Mouse (Mus musculus): ENCODE measurements around the gene Pip4k2a. TPM values are rescaled to one million over a fixed set of nuclear protein-coding genes. Genes with fewer than 3 reads are reported as not detected.
A peak's percentile ranks its signal among the peaks of the same experiment; 100 is the strongest.

Pip4k2a gene
- total RNA-seq (2014; rRNA removed) (9.3 and 10.8 TPM in 2 replicates), polyA plus RNA-seq (2015; fragmentation: Nextera tagmentation; extraction: Ambion mirVana) (8.4 and 9.5 TPM in 2 replicates)

DNA sequence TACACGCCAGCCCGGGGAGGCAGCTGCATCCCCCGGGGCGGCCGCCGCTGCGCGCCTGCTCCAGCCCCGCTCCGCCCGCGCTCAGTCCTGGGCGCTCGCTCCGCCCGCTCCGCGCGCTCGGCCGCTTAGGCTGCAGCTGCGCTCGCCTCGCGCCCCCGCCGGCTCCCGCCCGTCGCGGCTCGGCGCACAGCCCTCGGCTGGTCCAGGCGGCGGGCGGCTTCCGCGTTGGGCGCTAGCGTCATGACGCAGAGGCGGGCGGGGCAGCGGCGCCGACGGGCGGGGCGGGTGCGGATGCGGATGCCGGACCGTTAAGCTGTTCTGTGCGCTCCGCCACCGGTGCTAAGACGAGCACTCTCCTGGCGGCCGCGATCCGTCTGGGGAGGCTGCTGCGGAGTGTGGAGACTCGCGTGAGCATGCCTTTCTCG is at the start of gene Pip4k2a, which contains the start of gene 4930426L09Rik:
Gene Pip4k2a (minus strand): TSS at position 73 of the 425 bp plus-strand sequence.
Gene 4930426L09Rik (plus strand): TSS at position 290 of the 425 bp plus-strand sequence.
- Histone ChIP-seq H3K9ac (peak within 1 kb of the TSS; percentile 68), H3K27me3 (ENCODE audit: insufficient read depth, low read length) (no peaks in the 10 kb centered on the region), H3K4me3 (ENCODE audit: low read depth, low read length) (peak within 1 kb of the TSS; percentile 86), H3K36me3 (ENCODE audit: insufficient read depth) (no peaks in the 10 kb centered on the region), H3K4me1 (ENCODE audit: insufficient read depth) (no peaks in the 10 kb centered on the region), H3K4me2 (ENCODE audit: low read depth) (peak within 1 kb of the TSS; percentile 92), H3K9me3 (ENCODE audit: low read length) (no peaks in the 10 kb centered on the region), H3K27ac (ENCODE audit: low read depth, low read length) (peak within 1 kb of the TSS; percentile 80)
- DNase-seq, result peak; percentile 92
- TF ChIP-seq CTCF (IDR thresholded peaks at IDR 0.05; ENCODE audit: low read depth), result peak; percentile 35
- peak; percentile 97 for ATAC-seq
- 3% methylated on average over 50 of the region's 66 CpGs for WGBS

DNA sequence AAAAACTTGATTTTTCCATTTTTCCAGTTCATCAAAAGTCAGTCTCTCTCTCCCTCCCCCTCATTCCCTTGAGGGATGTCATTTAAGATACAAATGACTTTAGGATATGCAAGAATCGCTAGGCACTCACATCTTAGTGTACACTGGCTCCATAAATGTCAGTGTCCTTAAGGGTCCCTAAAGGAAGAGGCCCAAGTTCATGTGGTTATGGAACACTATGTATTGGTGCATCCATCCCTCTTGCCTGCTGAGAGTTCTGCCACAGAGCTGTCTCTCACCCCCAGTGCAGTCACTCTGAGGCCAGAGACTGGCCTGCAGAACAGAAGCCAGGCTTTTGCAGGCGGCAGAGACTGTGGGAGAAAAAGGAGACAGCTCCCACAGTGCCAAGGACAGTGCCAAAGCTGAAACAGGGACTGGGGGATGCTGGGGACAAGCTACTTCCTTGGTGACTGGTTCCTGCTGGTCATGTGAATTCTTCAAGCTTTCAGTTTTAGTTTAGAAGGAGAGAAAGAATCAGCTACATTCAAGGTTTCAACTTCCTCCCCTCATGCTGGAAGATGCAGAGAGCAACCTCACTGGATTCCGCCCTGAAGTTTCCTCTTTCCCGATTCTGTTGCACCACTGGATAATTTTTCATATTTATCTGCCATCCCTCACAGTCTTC is 40.1 kb upstream of the Pip4k2a start:
- no peaks in the 10 kb centered on the region for H3K27me3 ChIP-seq (ENCODE audit: insufficient read depth, low read length)
- H3K36me3 ChIP-seq (ENCODE audit: insufficient read depth), result no peaks in the 10 kb centered on the region
- TF ChIP-seq CTCF (IDR thresholded peaks at IDR 0.05; ENCODE audit: low read depth), result no peak
- H3K9me3 ChIP-seq (ENCODE audit: low read length), result no peaks in the 10 kb centered on the region
- DNase-seq, result no peak
- H3K9ac ChIP-seq, result no peak overlapping the region
- H3K4me1 ChIP-seq (ENCODE audit: insufficient read depth), result no peaks in the 10 kb centered on the region
- H3K27ac ChIP-seq (ENCODE audit: low read depth, low read length), result no peak overlapping the region
- 83% methylated on average over 4 of the region's 4 CpGs for WGBS
- no peak for ATAC-seq
- H3K4me2 ChIP-seq (ENCODE audit: low read depth), result no peak overlapping the region
- no peak overlapping the region for H3K4me3 ChIP-seq (ENCODE audit: low read depth, low read length)

DNA sequence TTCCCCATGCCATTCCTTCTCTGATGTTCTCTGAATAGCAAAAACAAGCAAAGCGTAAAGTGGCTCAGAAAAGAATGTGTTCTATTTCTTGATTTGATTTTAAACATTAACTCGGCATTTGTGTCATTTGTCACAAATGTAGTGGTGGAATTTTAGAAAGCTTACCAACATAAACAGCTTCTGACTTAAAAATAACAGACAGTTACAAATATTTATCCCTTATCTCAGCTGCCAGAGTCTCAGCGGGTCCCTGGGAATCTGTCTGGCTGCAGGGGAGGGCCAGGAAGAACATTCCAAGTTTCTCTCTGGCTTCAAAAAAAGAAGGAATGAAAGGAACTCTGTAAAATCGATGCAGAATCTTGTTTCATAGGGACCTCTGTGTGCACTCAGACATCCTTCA is 39.5 kb upstream of the Pip4k2a start:
- ATAC-seq (no peak), DNase-seq (no peak)
- WGBS, result 60% methylated on average over 4 of the region's 4 CpGs

DNA sequence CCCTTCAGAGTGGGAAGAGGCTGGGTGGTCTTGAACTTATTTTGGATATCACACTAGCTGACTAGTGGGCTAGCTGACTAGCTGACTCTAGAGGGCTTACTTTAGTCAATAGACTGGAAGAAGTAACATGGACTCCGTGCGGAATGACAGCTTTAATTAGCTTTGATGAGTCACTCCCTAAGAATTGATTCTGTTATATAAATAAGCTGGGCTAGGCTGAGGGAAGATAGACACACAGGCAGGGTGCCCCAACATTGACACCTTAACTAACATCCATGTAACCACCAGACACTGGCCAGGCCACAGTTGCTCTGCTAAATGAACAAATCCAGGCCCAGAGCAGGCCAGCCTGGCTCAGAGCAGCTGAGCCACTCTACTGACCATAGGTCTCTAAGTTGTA is 26.9 kb upstream of the Pip4k2a start:
- H3K4me3 ChIP-seq (ENCODE audit: low read depth, low read length), result no peak overlapping the region
- ATAC-seq, result no peak
- no peak overlapping the region for H3K27ac ChIP-seq (ENCODE audit: low read depth, low read length)
- H3K36me3 ChIP-seq (ENCODE audit: insufficient read depth), result no peaks in the 10 kb centered on the region
- DNase-seq, result no peak
- H3K4me2 ChIP-seq (ENCODE audit: low read depth), result no peak overlapping the region
- TF ChIP-seq CTCF (IDR thresholded peaks at IDR 0.05; ENCODE audit: low read depth), result no peak
- WGBS, result 75% methylated on average over 2 of the region's 2 CpGs
- H3K9me3 ChIP-seq (ENCODE audit: low read length), result no peaks in the 10 kb centered on the region
- no peaks in the 10 kb centered on the region for H3K27me3 ChIP-seq (ENCODE audit: insufficient read depth, low read length)
- H3K4me1 ChIP-seq (ENCODE audit: insufficient read depth), result no peaks in the 10 kb centered on the region
- H3K9ac ChIP-seq, result no peak overlapping the region

More for the DNA sequence above, 39.5 kb upstream of the Pip4k2a start:
- no peak overlapping the region for H3K27ac ChIP-seq (ENCODE audit: low read depth, low read length)
- no peaks in the 10 kb centered on the region for H3K4me1 ChIP-seq (ENCODE audit: insufficient read depth)
- H3K4me2 ChIP-seq (ENCODE audit: low read depth), result no peak overlapping the region
- H3K9ac ChIP-seq, result no peak overlapping the region
- H3K9me3 ChIP-seq (ENCODE audit: low read length), result no peaks in the 10 kb centered on the region
- no peaks in the 10 kb centered on the region for H3K27me3 ChIP-seq (ENCODE audit: insufficient read depth, low read length)
- no peak for TF ChIP-seq CTCF (IDR thresholded peaks at IDR 0.05; ENCODE audit: low read depth)
- H3K4me3 ChIP-seq (ENCODE audit: low read depth, low read length), result no peak overlapping the region
- no peaks in the 10 kb centered on the region for H3K36me3 ChIP-seq (ENCODE audit: insufficient read depth)

DNA sequence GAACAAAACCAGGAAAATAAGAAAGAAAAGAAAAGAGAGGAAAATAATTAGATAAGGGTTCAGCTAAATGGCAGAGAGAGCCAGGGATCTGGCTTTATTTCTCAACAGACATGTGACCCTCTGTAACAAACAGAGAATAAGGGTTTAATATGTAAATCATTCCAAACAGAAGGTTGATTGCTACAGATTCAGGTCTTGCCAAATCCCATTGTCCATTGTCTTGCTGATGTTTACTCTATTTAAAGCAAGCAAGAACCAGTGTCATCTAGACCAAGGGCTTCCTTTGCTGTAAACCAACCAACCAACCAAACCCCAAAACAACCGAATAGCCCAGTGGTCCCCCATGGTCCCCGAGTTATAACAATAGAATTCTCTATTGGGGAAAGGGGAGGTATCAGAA is 20.1 kb upstream of the Pip4k2a start:
- Histone ChIP-seq H3K27ac (ENCODE audit: low read depth, low read length) (no peak overlapping the region), H3K36me3 (ENCODE audit: insufficient read depth) (no peaks in the 10 kb centered on the region), H3K9me3 (ENCODE audit: low read length) (no peaks in the 10 kb centered on the region), H3K4me3 (ENCODE audit: low read depth, low read length) (no peak overlapping the region), H3K4me2 (ENCODE audit: low read depth) (no peak overlapping the region), H3K4me1 (ENCODE audit: insufficient read depth) (no peaks in the 10 kb centered on the region), H3K9ac (no peak overlapping the region), H3K27me3 (ENCODE audit: insufficient read depth, low read length) (no peaks in the 10 kb centered on the region)
- no peak for TF ChIP-seq CTCF (IDR thresholded peaks at IDR 0.05; ENCODE audit: low read depth)
- DNase-seq (no peak), ATAC-seq (no peak)
- 60% methylated on average over 2 of the region's 2 CpGs for WGBS

DNA sequence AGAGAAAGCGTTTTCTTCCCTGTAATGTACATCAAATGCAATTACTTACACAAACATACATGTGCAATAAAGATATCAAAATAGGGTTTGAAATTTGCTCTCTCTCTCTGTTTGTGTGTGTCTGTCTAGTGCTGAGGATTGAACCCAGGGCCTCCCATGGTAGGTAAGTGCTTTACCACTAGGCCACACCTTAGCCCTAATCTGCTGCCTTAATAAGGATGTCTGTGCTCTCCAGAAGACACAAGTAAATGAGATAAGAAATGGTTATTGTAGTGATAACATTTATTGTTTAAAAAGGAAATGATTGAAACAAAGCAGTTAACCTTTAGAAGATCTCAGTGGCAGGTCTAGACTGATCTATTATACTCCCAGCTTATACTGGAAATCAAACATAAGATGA is 18.9 kb upstream of the Pip4k2a start:
- 92% methylated on average over 1 of the region's 1 CpGs for WGBS
- Histone ChIP-seq H3K27ac (ENCODE audit: low read depth, low read length) (no peak overlapping the region), H3K9me3 (ENCODE audit: low read length) (no peaks in the 10 kb centered on the region), H3K36me3 (ENCODE audit: insufficient read depth) (no peaks in the 10 kb centered on the region), H3K4me3 (ENCODE audit: low read depth, low read length) (no peak overlapping the region), H3K4me1 (ENCODE audit: insufficient read depth) (no peaks in the 10 kb centered on the region), H3K9ac (no peak overlapping the region), H3K27me3 (ENCODE audit: insufficient read depth, low read length) (no peaks in the 10 kb centered on the region), H3K4me2 (ENCODE audit: low read depth) (no peak overlapping the region)
- DNase-seq (no peak), ATAC-seq (no peak)
- no peak for TF ChIP-seq CTCF (IDR thresholded peaks at IDR 0.05; ENCODE audit: low read depth)

DNA sequence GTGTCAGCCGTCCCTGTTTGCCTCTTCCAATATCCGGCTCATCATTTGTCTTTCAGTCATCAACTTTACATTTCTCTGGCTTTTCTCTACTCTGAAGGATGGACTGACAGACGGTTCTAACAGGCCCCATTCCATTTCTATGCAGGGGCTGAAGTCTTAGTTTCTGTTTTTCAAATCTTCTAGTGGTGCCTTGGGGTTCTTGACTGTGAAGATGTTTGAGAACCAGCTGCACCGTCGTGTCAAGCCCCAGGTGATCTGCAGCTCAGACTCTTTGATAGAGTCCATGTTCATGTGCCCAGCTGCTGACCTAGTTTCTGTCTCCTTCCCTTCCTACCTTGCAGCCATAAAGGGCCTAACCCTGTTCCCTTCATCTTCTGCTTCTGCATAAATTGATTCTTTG is 18.4 kb upstream of the Pip4k2a start:
- no peak overlapping the region for H3K4me2 ChIP-seq (ENCODE audit: low read depth)
- DNase-seq, result no peak
- no peak overlapping the region for H3K4me3 ChIP-seq (ENCODE audit: low read depth, low read length)
- no peaks in the 10 kb centered on the region for H3K36me3 ChIP-seq (ENCODE audit: insufficient read depth)
- no peaks in the 10 kb centered on the region for H3K4me1 ChIP-seq (ENCODE audit: insufficient read depth)
- no peak overlapping the region for H3K9ac ChIP-seq
- ATAC-seq, result no peak
- 91% methylated on average over 5 of the region's 5 CpGs for WGBS
- TF ChIP-seq CTCF (IDR thresholded peaks at IDR 0.05; ENCODE audit: low read depth), result no peak
- H3K9me3 ChIP-seq (ENCODE audit: low read length), result no peaks in the 10 kb centered on the region
- no peaks in the 10 kb centered on the region for H3K27me3 ChIP-seq (ENCODE audit: insufficient read depth, low read length)
- no peak overlapping the region for H3K27ac ChIP-seq (ENCODE audit: low read depth, low read length)
